Comparison of ENCODE assay signal across 23 mouse cellular contexts in genomic region chr16:29760627-29761026, GRCm38 (mm10).
DNase-seq lines count a peak whose midpoint lies in the region; ATAC-seq and TF ChIP-seq lines count a peak whose summit lies in the region.
"Had no signal": no experiment of that assay in that cellular context is flagged by ENCODE, and none has a peak within 500 bp of the region (broad histone marks: within the 10 kb centered on the region; RNA-seq: fewer than 3 reads in every experiment).

No protein-coding gene starts in this region.

- TF ChIP-seq CTCF in lung, embryonic 14.5 days (IDR thresholded peaks at IDR 0.05; ENCODE audit: low read depth): no peak

- 0 out of 2 replicates have a peak overlapping the region, but pooled peaks have one; percentile 22 for H3K27ac ChIP-seq in embryonic facial prominence, embryonic 13.5 days
- no peak overlapping the region for H3K27ac ChIP-seq in embryonic facial prominence, embryonic 10.5 days (replicated peaks)
- peak overlapping the region; percentile 82 for H3K27ac ChIP-seq in lung, embryonic 14.5 days (ENCODE audit: low read depth)
- H3K27ac ChIP-seq: forebrain, embryonic 10.5 days; hindbrain, embryonic 10.5 days; hindbrain, embryonic 14.5 days had no signal

- ATAC-seq in embryonic facial prominence, embryonic 13.5 days (ENCODE audit: insufficient number of reproducible peaks, insufficient read depth, low FRiP score, low TSS enrichment, low read depth): no peak
- no peak for ATAC-seq in lung, embryonic 14.5 days (ENCODE audit: insufficient read depth)
- ATAC-seq: CD4-positive, CD25-positive, alpha-beta regulatory T cell, adult 4 months; forebrain, embryonic 14.5 days had no signal

- H3K9ac ChIP-seq in embryonic facial prominence, embryonic 13.5 days: no peak overlapping the region
- no peak overlapping the region for H3K9ac ChIP-seq in lung, embryonic 14.5 days
- H3K9ac ChIP-seq: heart, embryonic 12.5 days; hindbrain, embryonic 14.5 days had no signal

- H3K4me2 ChIP-seq in embryonic facial prominence, embryonic 13.5 days: no peak overlapping the region
- H3K4me2 ChIP-seq in lung, embryonic 14.5 days: no peak overlapping the region
- H3K4me2 ChIP-seq: heart, embryonic 12.5 days; hindbrain, embryonic 14.5 days had no signal

- DNase-seq in embryonic facial prominence, embryonic 10.5 days (ENCODE audit: low spot score): no peak
- DNase-seq in lung, embryonic 14.5 days: no peak
- DNase-seq in lung, adult 18-20 months: no peak
- peak; percentile 25 for DNase-seq in ovary, postnatal 36 days (ENCODE audit: low spot score)
- no peak for DNase-seq in ovary, postnatal 14 days (ENCODE audit: low spot score)
- DNase-seq in thymus, postnatal 10 days (ENCODE audit: low spot score in 2 of 2): no peak
- DNase-seq: adrenal gland, adult 8-10 months; adrenal gland, postnatal 36 days; B cell, adult 2 months; cerebellum, adult 2 months; cerebellum, postnatal 10 days; embryo, embryonic 11 days; gastrocnemius, adult 2 months; gastrocnemius, postnatal 25 days had no signal

- no peaks in the 10 kb centered on the region for H3K36me3 ChIP-seq in embryonic facial prominence, embryonic 13.5 days
- no peaks in the 10 kb centered on the region for H3K36me3 ChIP-seq in embryonic facial prominence, embryonic 10.5 days (replicated peaks)
- no peaks in the 10 kb centered on the region for H3K36me3 ChIP-seq in lung, embryonic 14.5 days (ENCODE audit: insufficient read depth)
- H3K36me3 ChIP-seq: forebrain, embryonic 10.5 days; G1E; heart, embryonic 12.5 days; hindbrain, embryonic 10.5 days had no signal

- H3K27me3 ChIP-seq in embryonic facial prominence, embryonic 13.5 days: no peaks in the 10 kb centered on the region
- H3K27me3 ChIP-seq in embryonic facial prominence, embryonic 10.5 days (replicated peaks; ENCODE audit: low read depth, poor library complexity, severe bottlenecking): peaks cover 34% of the 10 kb centered on the region
- no peaks in the 10 kb centered on the region for H3K27me3 ChIP-seq in lung, embryonic 14.5 days (ENCODE audit: insufficient read depth, low read length)

- no peaks in the 10 kb centered on the region; the same call in 1 of the 2 replicates for H3K9me3 ChIP-seq in embryonic facial prominence, embryonic 13.5 days
- H3K9me3 ChIP-seq in embryonic facial prominence, embryonic 10.5 days: peaks cover 3% of the 10 kb centered on the region; the same call in 1 of the 2 replicates
- no peaks in the 10 kb centered on the region for H3K9me3 ChIP-seq in lung, embryonic 14.5 days (ENCODE audit: low read depth, low read length)
- H3K9me3 ChIP-seq: G1E had no signal

- WGBS in embryonic facial prominence, embryonic 13.5 days: 72% methylated on average over 4 of the region's 4 CpGs
- 91% methylated on average over 4 of the region's 4 CpGs for WGBS in embryonic facial prominence, embryonic 10.5 days
- WGBS in lung, embryonic 14.5 days: 90% methylated on average over 4 of the region's 4 CpGs

- H3K4me1 ChIP-seq in embryonic facial prominence, embryonic 13.5 days: peaks cover 42% of the 10 kb centered on the region
- H3K4me1 ChIP-seq in embryonic facial prominence, embryonic 10.5 days: peaks cover 51% of the 10 kb centered on the region
- H3K4me1 ChIP-seq in lung, embryonic 14.5 days (ENCODE audit: insufficient read depth): peaks cover 40% of the 10 kb centered on the region

- H3K4me3 ChIP-seq in embryonic facial prominence, embryonic 13.5 days: no peak overlapping the region
- H3K4me3 ChIP-seq in embryonic facial prominence, embryonic 10.5 days: no peak overlapping the region
- H3K4me3 ChIP-seq in lung, embryonic 14.5 days (ENCODE audit: low read depth, low read length): no peak overlapping the region
- H3K4me3 ChIP-seq: erythroblast, embryonic 14.5 days; forebrain, embryonic 10.5 days; gastrocnemius, adult 2 months; heart, embryonic 12.5 days; hindbrain, embryonic 10.5 days had no signal
